Mouse (Mus musculus): ENCODE measurements around the gene Dclk1. TPM values are rescaled to one million over a fixed set of nuclear protein-coding genes. Genes with fewer than 3 reads are reported as not detected.

The Dclk1 gene
- polyA plus RNA-seq, 2 experiments = 0.04 to 0.08 TPM

GRCm38 (mm10) chr3:55206413-55206812, 35.8 kb upstream of the Dclk1 start:
- Histone ChIP-seq H3K4me2 (ENCODE audit: low read depth) (no peak overlapping the region), H3K27me3 (ENCODE audit: control insufficient read depth, insufficient read depth, low read length) (no peaks in the 10 kb centered on the region), H3K9me3 (ENCODE audit: control insufficient read depth, low read length) (no peaks in the 10 kb centered on the region), H3K4me3 (ENCODE audit: insufficient read depth in 1 of 2, low read depth in 2 of 2, low read length in 2 of 2) (no peak overlapping the region), H3K4me1 (replicated peaks; ENCODE audit: control insufficient read depth in 2 of 2, insufficient read depth in 2 of 2, low read length in 1 of 2) (no peaks in the 10 kb centered on the region), H3K27ac (no peak overlapping the region), H3K36me3 (replicated peaks; ENCODE audit: control insufficient read depth, insufficient read depth, low read depth) (no peaks in the 10 kb centered on the region), H3K9ac (replicated peaks) (no peak overlapping the region)
- 66% methylated on average over 2 of the region's 2 CpGs for WGBS (ENCODE audit: insufficient replicate concordance)
- DNase-seq (ENCODE audit: low read depth in 3 of 3, low spot score in 3 of 3) (no peak), ATAC-seq (ENCODE audit: insufficient read depth) (no peak)
- TF ChIP-seq CTCF (IDR thresholded peaks at IDR 0.05; ENCODE audit: low read depth) (0 out of 2 replicates have a peak, but pooled peaks have one; percentile 7), EP300 (IDR thresholded peaks at IDR 0.05; ENCODE audit: low read depth) (no peak)

- ATAC-seq (ENCODE audit: insufficient read depth) (no peak), DNase-seq (ENCODE audit: low read depth in 3 of 3, low spot score in 3 of 3) (no peak)
- no peak for TF ChIP-seq EP300 (IDR thresholded peaks at IDR 0.05; ENCODE audit: low read depth)
- no peak for TF ChIP-seq CTCF (IDR thresholded peaks at IDR 0.05; ENCODE audit: low read depth)
- Histone ChIP-seq H3K36me3 (replicated peaks; ENCODE audit: control insufficient read depth, insufficient read depth, low read depth) (no peaks in the 10 kb centered on the region), H3K4me1 (replicated peaks; ENCODE audit: control insufficient read depth in 2 of 2, insufficient read depth in 2 of 2, low read length in 1 of 2) (no peaks in the 10 kb centered on the region), H3K27me3 (ENCODE audit: control insufficient read depth, insufficient read depth, low read length) (no peaks in the 10 kb centered on the region), H3K9me3 (ENCODE audit: control insufficient read depth, low read length) (no peaks in the 10 kb centered on the region), H3K27ac (no peak overlapping the region), H3K9ac (replicated peaks) (no peak overlapping the region), H3K4me2 (ENCODE audit: low read depth) (no peak overlapping the region), H3K4me3 (ENCODE audit: insufficient read depth in 1 of 2, low read depth in 2 of 2, low read length in 2 of 2) (no peak overlapping the region)
- 60% methylated on average over 6 of the region's 6 CpGs for WGBS (ENCODE audit: insufficient replicate concordance)
These were observed 34.5 kb upstream of the Dclk1 start for GRCm38 (mm10) chr3:55207665-55208064.

GRCm38 (mm10) chr3:55212254-55212653, 29.9 kb upstream of the Dclk1 start:
- no peak for TF ChIP-seq EP300 (IDR thresholded peaks at IDR 0.05; ENCODE audit: low read depth)
- TF ChIP-seq CTCF (IDR thresholded peaks at IDR 0.05; ENCODE audit: low read depth) = no peak
- no peak overlapping the region for H3K4me3 ChIP-seq (ENCODE audit: insufficient read depth in 1 of 2, low read depth in 2 of 2, low read length in 2 of 2)
- H3K27me3 ChIP-seq (ENCODE audit: control insufficient read depth, insufficient read depth, low read length) = no peaks in the 10 kb centered on the region
- 15% methylated on average over 2 of the region's 2 CpGs for WGBS (ENCODE audit: insufficient replicate concordance)
- H3K9me3 ChIP-seq (ENCODE audit: control insufficient read depth, low read length) = no peaks in the 10 kb centered on the region
- no peaks in the 10 kb centered on the region for H3K4me1 ChIP-seq (replicated peaks; ENCODE audit: control insufficient read depth in 2 of 2, insufficient read depth in 2 of 2, low read length in 1 of 2)
- no peak overlapping the region for H3K9ac ChIP-seq (replicated peaks)
- no peaks in the 10 kb centered on the region for H3K36me3 ChIP-seq (replicated peaks; ENCODE audit: control insufficient read depth, insufficient read depth, low read depth)
- no peak overlapping the region for H3K27ac ChIP-seq
- DNase-seq (ENCODE audit: low read depth in 3 of 3, low spot score in 3 of 3) (no peak), ATAC-seq (ENCODE audit: insufficient read depth) (no peak)
- H3K4me2 ChIP-seq (ENCODE audit: low read depth) = no peak overlapping the region

- Histone ChIP-seq H3K4me3 (ENCODE audit: insufficient read depth in 1 of 2, low read depth in 2 of 2, low read length in 2 of 2) (no peak overlapping the region), H3K9ac (replicated peaks) (no peak overlapping the region), H3K9me3 (ENCODE audit: control insufficient read depth, low read length) (no peaks in the 10 kb centered on the region), H3K36me3 (replicated peaks; ENCODE audit: control insufficient read depth, insufficient read depth, low read depth) (no peaks in the 10 kb centered on the region), H3K27me3 (ENCODE audit: control insufficient read depth, insufficient read depth, low read length) (no peaks in the 10 kb centered on the region), H3K4me1 (replicated peaks; ENCODE audit: control insufficient read depth in 2 of 2, insufficient read depth in 2 of 2, low read length in 1 of 2) (no peaks in the 10 kb centered on the region), H3K4me2 (ENCODE audit: low read depth) (no peak overlapping the region), H3K27ac (no peak overlapping the region)
- DNase-seq (ENCODE audit: low read depth in 3 of 3, low spot score in 3 of 3) (no peak), ATAC-seq (ENCODE audit: insufficient read depth) (no peak)
- TF ChIP-seq CTCF (IDR thresholded peaks at IDR 0.05; ENCODE audit: low read depth) (no peak), EP300 (IDR thresholded peaks at IDR 0.05; ENCODE audit: low read depth) (no peak)
- 57% methylated on average over 4 of the region's 4 CpGs for WGBS (ENCODE audit: insufficient replicate concordance)
These were observed 28.4 kb upstream of the Dclk1 start for GRCm38 (mm10) chr3:55213785-55214184.

GRCm38 (mm10) chr3:55214413-55214812, 27.8 kb upstream of the Dclk1 start:
- DNase-seq (ENCODE audit: low read depth in 3 of 3, low spot score in 3 of 3) (no peak), ATAC-seq (ENCODE audit: insufficient read depth) (no peak)
- Histone ChIP-seq H3K27me3 (ENCODE audit: control insufficient read depth, insufficient read depth, low read length) (no peaks in the 10 kb centered on the region), H3K4me3 (ENCODE audit: insufficient read depth in 1 of 2, low read depth in 2 of 2, low read length in 2 of 2) (no peak overlapping the region), H3K27ac (no peak overlapping the region), H3K4me2 (ENCODE audit: low read depth) (no peak overlapping the region), H3K9me3 (ENCODE audit: control insufficient read depth, low read length) (no peaks in the 10 kb centered on the region), H3K36me3 (replicated peaks; ENCODE audit: control insufficient read depth, insufficient read depth, low read depth) (no peaks in the 10 kb centered on the region), H3K4me1 (replicated peaks; ENCODE audit: control insufficient read depth in 2 of 2, insufficient read depth in 2 of 2, low read length in 1 of 2) (no peaks in the 10 kb centered on the region), H3K9ac (replicated peaks) (no peak overlapping the region)
- TF ChIP-seq EP300 (IDR thresholded peaks at IDR 0.05; ENCODE audit: low read depth) (no peak), CTCF (IDR thresholded peaks at IDR 0.05; ENCODE audit: low read depth) (no peak)
- WGBS (ENCODE audit: insufficient replicate concordance) = 70% methylated on average over 6 of the region's 6 CpGs

Measured in liver, embryonic 14.5 days (tissue).